8 mouse cellular contexts compared by ENCODE assay signal in genomic region chr9:59750267-59751065, GRCm38 (mm10). TPM values are rescaled to one million over a fixed set of nuclear protein-coding genes. Genes with fewer than 3 reads are reported as not detected.
DNase-seq lines count a peak whose midpoint lies in the region; ATAC-seq lines count a peak whose summit lies in the region.

Senp8 (minus strand) TSS chr9:59750710.
Myo9a (plus strand) TSS chr9:59750896.

- H3K79me2 ChIP-seq in macrophage (ENCODE audit: inconsistent target), result peaks cover 32% of the 10 kb centered on the region

- H3K4me1 ChIP-seq in hindbrain, embryonic 16.5 days (ENCODE audit: control insufficient read depth, insufficient read depth, low read depth, low read length), result peaks cover 6% of the 10 kb centered on the region

- DNase-seq in WW6 (ENCODE audit: low read depth, low spot score), result peak; percentile 93
- peak; percentile 99 to 100 for DNase-seq in cerebellum, postnatal 4 days (ENCODE audit: low spot score in 2 of 2)
- DNase-seq in gastrocnemius, adult 18-20 months (ENCODE audit: low spot score), result peak; percentile 99
- peak; percentile 99 to 100 for DNase-seq in left cerebral cortex, adult 18-20 months (ENCODE audit: low spot score in 2 of 2)
- peak; percentile 99 for DNase-seq in right cerebral cortex, adult 18-20 months
- DNase-seq in urinary bladder, postnatal 10 days (ENCODE audit: low spot score), result peak; percentile 98

- no peaks in the 10 kb centered on the region for H3K9me3 ChIP-seq in hindbrain, embryonic 16.5 days (ENCODE audit: control insufficient read depth, low read length)

- H3K36me3 ChIP-seq in hindbrain, embryonic 16.5 days (ENCODE audit: control insufficient read depth, insufficient read depth, low read length), result no peaks in the 10 kb centered on the region
- H3K36me3 ChIP-seq in macrophage (ENCODE audit: inconsistent target), result no peaks in the 10 kb centered on the region

- peak within 1 kb of the TSS; percentile 86 for H3K4me3 ChIP-seq in hindbrain, embryonic 16.5 days (ENCODE audit: low read length)
- peak within 1 kb of the TSS; percentile 88 for H3K4me3 ChIP-seq in macrophage (ENCODE audit: inconsistent target)

- ATAC-seq in hindbrain, embryonic 16.5 days, result peak; percentile 94

- peak within 1 kb of the TSS; percentile 88 for H3K9ac ChIP-seq in hindbrain, embryonic 16.5 days (ENCODE audit: low read depth, low read length)

- WGBS in hindbrain, embryonic 16.5 days, result under 1% methylated on average over 51 of the region's 59 CpGs
- under 1% methylated on average over 58 of the region's 59 CpGs for WGBS in macrophage (ENCODE audit: missing documents)

- H3K27ac ChIP-seq in hindbrain, embryonic 16.5 days (ENCODE audit: low read depth, low read length), result peak within 1 kb of the TSS; percentile 91
- H3K27ac ChIP-seq in macrophage, result peak within 1 kb of the TSS; percentile 83

- H3K4me2 ChIP-seq in hindbrain, embryonic 16.5 days (ENCODE audit: low read length), result peak within 1 kb of the TSS; percentile 62

- no peaks in the 10 kb centered on the region for H3K27me3 ChIP-seq in hindbrain, embryonic 16.5 days (replicated peaks; ENCODE audit: control insufficient read depth, insufficient read depth, low read length)

RNA-seq across cellular contexts. Expression of gene Senp8, which starts in this region (rescaled TPM):
- total RNA-seq in gastrocnemius, adult 18-20 months (2021), result 10 to 100 TPM; 10.3 to 11.8 TPM
- polyA plus RNA-seq in hindbrain, embryonic 16.5 days (2015; fragmentation: Nextera tagmentation; extraction: Ambion mirVana), result 10.0 and 11.2 TPM in 2 replicates
- 10 to 100 TPM in 1 of 2 experiments, 1 to 10 TPM in 1; 9.9 to 11.6 TPM for total RNA-seq in left cerebral cortex, adult 18-20 months (2021)
- 10 to 100 TPM in 6 of 26 experiments, 1 to 10 TPM in 19, under 1 TPM in 1; 1.00 to 13.6 (median 5.3) TPM for total RNA-seq in macrophage (2018; cell fraction: chromatin; rRNA removed)
- 10 to 100 TPM in 4 of 26 experiments, 1 to 10 TPM in 22; 1.9 to 11.1 (median 8.5) TPM for total RNA-seq in macrophage (2018; cell fraction: cytosol; rRNA removed)
- total RNA-seq in macrophage (2018; cell fraction: nucleus; rRNA removed), result 10 to 100 TPM in 8 of 26 experiments, 1 to 10 TPM in 18; 1.7 to 16.5 (median 5.4) TPM
- 7.6 to 10.0 TPM (median 9.7 TPM) in 3 replicates for polyA plus RNA-seq in macrophage (2018)

RNA-seq across cellular contexts. Expression of gene Myo9a, which starts in this region (rescaled TPM):
- total RNA-seq in gastrocnemius, adult 18-20 months (2021), result 1 to 10 TPM; 7.4 to 7.5 TPM
- 23.2 and 24.9 TPM in 2 replicates for polyA plus RNA-seq in hindbrain, embryonic 16.5 days (2015; fragmentation: Nextera tagmentation; extraction: Ambion mirVana)
- total RNA-seq in left cerebral cortex, adult 18-20 months (2021), result 10 to 100 TPM; 72.9 to 87.2 TPM
- total RNA-seq in macrophage (2018; cell fraction: chromatin; rRNA removed), result 100 to 1,000 TPM in 21 of 26 experiments, 10 to 100 TPM in 5; 70.1 to 272 (median 186) TPM
- total RNA-seq in macrophage (2018; cell fraction: cytosol; rRNA removed), result 10 to 100 TPM; 11.3 to 30.6 (median 20.5) TPM
- 100 to 1,000 TPM in 4 of 26 experiments, 10 to 100 TPM in 22; 34.8 to 120 (median 67.4) TPM for total RNA-seq in macrophage (2018; cell fraction: nucleus; rRNA removed)
- 9.8 to 24.4 TPM (median 10.2 TPM) in 3 replicates for polyA plus RNA-seq in macrophage (2018)

Comparison
In these comparisons a context has a peak if more than half of its experiments do, and no peak if none do; other contexts are left out.
1. Peak in every context shown above with its lines: DNase-seq, ATAC-seq, H3K4me3 ChIP-seq and H3K27ac ChIP-seq.
2. RNA of gene Myo9a (total RNA-seq): 72.9 to 87.2 TPM in left cerebral cortex, adult 18-20 months; 7.4 to 7.5 TPM in gastrocnemius, adult 18-20 months; every median in the first group is over 4 times any median in the second.